Mouse (Mus musculus) limb, embryonic 15.5 days (tissue): Measurements from ENCODE around the gene AI854703. TPM values are rescaled to one million over a fixed set of nuclear protein-coding genes. Genes with fewer than 3 reads are reported as not detected.

Source experiments
- ATAC-seq: fragments of 200-750 bp; cut with Nextera tagmentation; 2 replicates; pipeline ENCODE4 v1.8.0; 2017; ENCODE audit warnings: low read depth, moderate TSS enrichment; ENCODE audit not compliant: insufficient number of reproducible peaks, low FRiP score, low TSS enrichment
- H3K27ac ChIP-seq: fragments of 300-500 bp; sonication (generic); 2 replicates; pipeline ENCODE4 v1.5.1; 2015; ENCODE audit warnings: moderate library complexity, mild to moderate bottlenecking, inconsistent platforms
- H3K27me3 ChIP-seq: fragments of 300-500 bp; sonication (generic); 2 replicates; pipeline ENCODE4 v1.6.1; 2015; ENCODE audit warnings: inconsistent platforms
- H3K36me3 ChIP-seq: fragments of 300-500 bp; sonication (generic); 2 replicates; pipeline ENCODE4 v1.6.1; 2015; ENCODE audit warnings: inconsistent platforms
- H3K4me1 ChIP-seq: fragments of 300-500 bp; sonication (generic); 2 replicates; pipeline ENCODE4 v1.6.1; 2015; ENCODE audit warnings: inconsistent platforms
- H3K4me2 ChIP-seq: fragments of 300-500 bp; sonication (generic); 2 replicates; pipeline ENCODE4 v1.6.1; 2015; ENCODE audit warnings: mild to moderate bottlenecking, inconsistent platforms
- H3K4me3 ChIP-seq: fragments of 300-500 bp; sonication (generic); 2 replicates; pipeline ENCODE4 v1.5.1; 2015; ENCODE audit warnings: mild to moderate bottlenecking, inconsistent platforms
- H3K9ac ChIP-seq: fragments of 300-500 bp; sonication (generic); 2 replicates; pipeline ENCODE4 v1.6.1; 2015; ENCODE audit warnings: inconsistent platforms
- H3K9me3 ChIP-seq: fragments of 300-500 bp; sonication (generic); 2 replicates; pipeline ENCODE4 v1.6.1; 2016; ENCODE audit warnings: inconsistent platforms
- WGBS: fragments of 180-500 bp; shearing (Covaris S2); methylation state at CpG from one replicate; pipeline ENCODE4 v1.1.7; 2015; 5-methylcytosine and 5-hydroxymethylcytosine counted together
- polyA plus RNA-seq: library from polyadenylated mRNA; unstranded; fragments of >200 nt; fragmentation: Nextera tagmentation; extraction: Ambion mirVana; gene quantifications from 2 replicates; pipeline ENCODE4 v1.2.1, GENCODE M21; 2015

The AI854703 gene
- polyA plus RNA-seq, 1 experiment from 2014 or later = 1.2 TPM

DNA sequence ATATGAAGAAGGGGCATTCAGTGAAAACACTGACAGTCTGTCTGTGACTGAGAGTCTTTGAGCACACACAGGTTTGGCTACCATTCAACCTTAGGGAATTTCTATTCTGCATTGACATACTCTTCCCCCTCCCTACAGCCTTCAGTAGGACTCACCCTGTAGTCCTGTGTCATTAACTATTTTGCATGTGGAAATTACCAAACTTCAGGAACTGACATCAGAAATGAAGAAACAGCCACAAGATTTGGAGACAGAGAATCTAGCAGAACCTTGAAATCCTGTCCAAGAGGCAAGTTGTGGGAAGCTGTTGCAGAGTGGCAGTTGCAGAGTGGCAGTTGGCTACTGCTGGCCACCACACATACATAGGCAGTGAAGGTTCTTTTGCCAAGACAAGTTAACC lies 41.5 kb downstream of the AI854703 start:
- no peak overlapping the region for H3K4me3 ChIP-seq
- no peaks in the 10 kb centered on the region for H3K36me3 ChIP-seq
- no peak for ATAC-seq
- H3K9me3 ChIP-seq = no peaks in the 10 kb centered on the region
- no peaks in the 10 kb centered on the region for H3K27me3 ChIP-seq
- no peak overlapping the region for H3K4me2 ChIP-seq
- H3K9ac ChIP-seq = no peak overlapping the region
- no peaks in the 10 kb centered on the region for H3K4me1 ChIP-seq
- no peak overlapping the region for H3K27ac ChIP-seq

DNA sequence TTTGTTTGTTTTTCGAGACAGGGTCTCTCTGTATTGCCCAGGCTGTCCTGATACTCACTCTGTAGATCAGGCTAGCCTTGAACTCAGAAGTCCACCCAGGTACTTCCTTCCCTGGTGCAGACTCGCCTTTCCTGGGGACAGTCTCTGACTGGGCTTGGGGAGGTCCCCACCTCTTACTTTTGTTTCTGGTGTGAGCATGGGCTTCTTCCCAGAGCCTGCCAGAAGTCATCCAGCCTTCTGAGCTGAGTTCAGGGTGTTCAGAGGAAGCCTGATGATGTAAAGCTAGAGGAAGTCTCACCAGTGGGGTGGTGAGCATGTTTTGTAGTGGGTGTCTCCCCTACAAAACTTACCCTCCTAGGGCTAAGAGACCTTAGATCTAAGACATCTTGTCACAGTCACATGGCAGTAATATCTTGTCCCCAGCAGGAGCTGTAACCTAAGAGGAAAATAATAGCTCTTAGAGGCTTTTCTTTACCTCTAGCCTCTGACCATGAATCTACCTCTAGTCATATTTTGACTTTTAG lies 42.9 kb downstream of the AI854703 start:
- Histone ChIP-seq H3K4me3 (no peak overlapping the region), H3K36me3 (no peaks in the 10 kb centered on the region), H3K27ac (no peak overlapping the region), H3K4me1 (no peaks in the 10 kb centered on the region), H3K9ac (no peak overlapping the region), H3K4me2 (no peak overlapping the region), H3K27me3 (no peaks in the 10 kb centered on the region), H3K9me3 (no peaks in the 10 kb centered on the region)
- ATAC-seq = no peak
- 68% methylated on average over 2 of the region's 2 CpGs for WGBS

DNA sequence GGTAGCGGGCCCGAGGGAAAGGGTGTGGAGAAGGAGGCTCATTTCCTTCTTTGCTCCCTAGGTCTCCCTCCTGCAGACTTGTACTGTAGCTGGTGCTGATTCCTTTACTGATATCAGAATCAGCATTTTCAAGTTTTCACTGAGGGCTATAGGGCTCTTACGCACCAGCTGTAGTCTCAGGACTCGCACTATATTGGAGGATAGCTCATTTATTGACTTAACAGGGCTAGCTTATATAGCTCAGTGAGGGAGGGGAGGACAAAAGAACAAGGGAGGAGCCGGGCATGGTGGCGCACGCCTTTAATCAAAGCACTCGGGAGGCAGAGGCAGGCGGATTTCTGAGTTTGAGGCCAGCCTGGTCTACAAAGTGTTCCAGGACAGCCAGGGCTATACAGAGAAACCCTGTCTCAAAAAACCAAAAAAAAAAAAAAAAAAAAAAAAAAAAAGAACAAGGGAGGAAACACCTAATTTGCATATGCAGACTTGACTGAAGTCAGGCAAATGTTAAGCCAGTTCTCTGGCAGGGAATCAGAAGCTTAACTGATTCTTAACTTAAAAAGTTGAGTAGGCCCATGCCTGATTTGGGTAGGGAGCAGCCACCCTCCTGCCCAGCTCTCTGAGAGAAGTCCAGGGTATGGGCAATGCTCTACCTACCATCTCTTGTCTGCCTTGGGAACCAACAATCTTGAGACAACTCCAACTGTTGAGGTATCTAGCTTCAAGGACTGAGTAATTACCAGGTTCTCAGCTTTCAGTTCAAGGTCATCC lies 47.9 kb downstream of the AI854703 start:
- Histone ChIP-seq H3K4me2 (no peak overlapping the region), H3K27ac (no peak overlapping the region), H3K36me3 (no peaks in the 10 kb centered on the region), H3K27me3 (no peaks in the 10 kb centered on the region), H3K9ac (no peak overlapping the region), H3K4me3 (no peak overlapping the region), H3K4me1 (no peaks in the 10 kb centered on the region), H3K9me3 (no peaks in the 10 kb centered on the region)
- WGBS = 91% methylated on average over 9 of the region's 9 CpGs
- ATAC-seq = no peak

DNA sequence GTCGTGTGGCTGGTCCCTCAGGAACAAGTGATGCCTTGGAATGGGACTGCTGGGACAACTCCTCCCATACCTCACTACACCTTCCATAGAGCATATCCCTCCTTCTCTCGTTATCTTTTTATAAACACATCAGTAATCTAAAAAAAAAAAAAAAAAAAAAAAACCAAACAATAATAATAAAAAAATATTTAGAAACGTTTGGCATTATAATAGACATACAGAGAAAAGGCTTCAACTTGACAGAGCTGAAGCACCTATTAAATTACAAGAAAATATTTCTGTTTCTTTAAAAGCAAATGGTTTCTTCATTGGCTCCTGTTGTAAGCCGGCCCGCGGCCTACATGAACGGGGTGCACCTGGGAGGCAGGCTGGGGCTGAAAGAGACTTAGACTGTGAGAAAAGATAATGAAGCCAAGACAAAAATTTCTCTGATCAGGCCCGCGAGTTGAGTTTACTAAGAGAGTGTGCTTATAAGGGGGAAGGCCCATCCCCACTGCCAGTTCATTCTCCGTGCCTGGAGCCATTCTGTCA lies 48.9 kb downstream of the AI854703 start:
- WGBS = 40% methylated on average over 10 of the region's 10 CpGs
- H3K27ac ChIP-seq = 0 out of 2 replicates have a peak overlapping the region, but pooled peaks have one; percentile 11
- H3K36me3 ChIP-seq = no peaks in the 10 kb centered on the region
- peak overlapping the region; percentile 32 for H3K4me2 ChIP-seq
- no peak for ATAC-seq
- H3K4me3 ChIP-seq = peak overlapping the region; percentile 25
- H3K9ac ChIP-seq = no peak overlapping the region
- H3K9me3 ChIP-seq = no peaks in the 10 kb centered on the region
- H3K4me1 ChIP-seq = no peaks in the 10 kb centered on the region
- H3K27me3 ChIP-seq = no peaks in the 10 kb centered on the region

DNA sequence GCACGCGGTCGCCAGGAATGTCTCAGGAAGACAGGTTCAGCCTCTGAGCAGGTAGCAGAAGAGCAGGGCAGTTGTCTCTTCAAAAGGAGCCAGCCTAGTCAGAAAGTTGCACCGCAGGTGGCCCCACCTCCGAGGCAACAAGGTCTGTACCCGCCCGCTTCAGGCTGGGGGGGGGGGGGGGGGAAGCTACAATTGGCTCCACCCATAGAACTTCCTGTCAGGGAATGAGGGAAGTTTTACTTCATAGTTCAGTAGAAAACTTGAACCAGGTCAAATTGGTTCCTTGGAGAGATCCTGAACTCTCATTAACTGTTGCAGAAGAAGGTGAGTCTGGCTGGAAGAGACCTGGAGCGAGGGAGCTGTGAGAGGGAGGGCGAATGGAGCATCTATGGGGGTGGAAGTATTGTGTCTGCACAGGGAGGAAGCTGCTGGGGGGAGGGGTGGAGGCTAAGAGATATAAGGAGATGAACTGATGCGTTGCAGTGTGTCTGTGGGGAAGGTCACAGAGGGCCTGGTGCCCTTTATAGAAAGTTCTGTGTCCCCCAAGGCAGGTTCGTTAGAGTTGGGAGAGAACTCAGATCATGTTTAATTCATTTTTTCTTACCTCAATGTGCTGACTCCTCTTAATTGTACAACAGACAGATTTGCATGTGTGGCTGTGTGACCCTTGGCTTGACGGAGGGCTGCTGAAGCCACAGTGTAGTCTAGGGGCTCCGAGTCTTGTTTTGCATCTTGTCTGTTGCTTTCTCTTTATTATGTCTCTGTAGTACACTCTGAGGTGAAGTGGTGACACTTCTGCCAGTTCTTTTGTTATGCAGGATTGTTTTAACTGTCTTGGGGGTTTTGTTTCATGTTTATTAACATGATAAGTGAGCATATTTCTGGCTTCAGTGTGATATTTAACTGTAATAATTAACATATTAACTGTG lies 49.6 kb downstream of the AI854703 start, which contains the start of gene Gimap9:
Gene Gimap9 (plus strand): TSS at position 199 of the 929 bp plus-strand sequence.
- Histone ChIP-seq H3K36me3 (no peaks in the 10 kb centered on the region), H3K4me3 (peak within 1 kb of the TSS; percentile 25), H3K9ac (no peak within 1 kb of the TSS), H3K4me2 (peak within 1 kb of the TSS; percentile 32), H3K9me3 (no peaks in the 10 kb centered on the region), H3K4me1 (no peaks in the 10 kb centered on the region), H3K27me3 (no peaks in the 10 kb centered on the region), H3K27ac (0 out of 2 replicates have a peak within 1 kb of the TSS, but pooled peaks have one; percentile 11)
- WGBS = 29% methylated on average over 13 of the region's 13 CpGs
- ATAC-seq = no peak

DNA sequence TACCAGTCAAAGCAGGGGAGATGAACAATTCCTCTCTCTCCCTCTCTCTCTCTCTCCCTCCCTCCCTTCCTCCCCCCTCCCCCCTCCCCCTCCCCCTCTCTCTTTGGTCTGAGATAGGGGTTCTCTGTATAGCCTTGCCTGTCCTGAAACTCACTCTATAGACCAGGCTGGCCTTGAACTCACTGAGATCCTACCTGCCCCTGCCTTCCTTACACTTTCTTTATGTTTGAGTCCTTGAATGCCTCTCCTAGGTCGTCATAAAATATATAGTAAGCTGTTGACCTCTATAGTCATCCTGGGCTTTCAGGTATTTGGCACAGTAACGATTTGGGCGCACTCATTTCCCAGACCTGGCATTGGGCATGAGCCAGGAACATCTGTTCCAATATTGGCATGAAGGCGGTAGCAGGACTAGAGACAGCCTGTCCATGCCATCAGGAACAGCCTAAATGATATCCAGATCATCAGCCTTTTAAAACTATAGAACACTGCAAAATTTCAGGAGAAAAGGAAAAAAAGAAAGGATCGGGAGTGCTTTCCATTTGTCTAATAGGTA lies 50.4 kb downstream of the AI854703 start:
- WGBS = 69% methylated on average over 5 of the region's 5 CpGs
- Histone ChIP-seq H3K36me3 (no peaks in the 10 kb centered on the region), H3K27me3 (no peaks in the 10 kb centered on the region), H3K4me1 (no peaks in the 10 kb centered on the region), H3K27ac (no peak overlapping the region), H3K9me3 (no peaks in the 10 kb centered on the region), H3K9ac (no peak overlapping the region), H3K4me3 (peak overlapping the region; percentile 25; the same call in 1 of the 2 replicates), H3K4me2 (no peak overlapping the region)
- no peak for ATAC-seq

DNA sequence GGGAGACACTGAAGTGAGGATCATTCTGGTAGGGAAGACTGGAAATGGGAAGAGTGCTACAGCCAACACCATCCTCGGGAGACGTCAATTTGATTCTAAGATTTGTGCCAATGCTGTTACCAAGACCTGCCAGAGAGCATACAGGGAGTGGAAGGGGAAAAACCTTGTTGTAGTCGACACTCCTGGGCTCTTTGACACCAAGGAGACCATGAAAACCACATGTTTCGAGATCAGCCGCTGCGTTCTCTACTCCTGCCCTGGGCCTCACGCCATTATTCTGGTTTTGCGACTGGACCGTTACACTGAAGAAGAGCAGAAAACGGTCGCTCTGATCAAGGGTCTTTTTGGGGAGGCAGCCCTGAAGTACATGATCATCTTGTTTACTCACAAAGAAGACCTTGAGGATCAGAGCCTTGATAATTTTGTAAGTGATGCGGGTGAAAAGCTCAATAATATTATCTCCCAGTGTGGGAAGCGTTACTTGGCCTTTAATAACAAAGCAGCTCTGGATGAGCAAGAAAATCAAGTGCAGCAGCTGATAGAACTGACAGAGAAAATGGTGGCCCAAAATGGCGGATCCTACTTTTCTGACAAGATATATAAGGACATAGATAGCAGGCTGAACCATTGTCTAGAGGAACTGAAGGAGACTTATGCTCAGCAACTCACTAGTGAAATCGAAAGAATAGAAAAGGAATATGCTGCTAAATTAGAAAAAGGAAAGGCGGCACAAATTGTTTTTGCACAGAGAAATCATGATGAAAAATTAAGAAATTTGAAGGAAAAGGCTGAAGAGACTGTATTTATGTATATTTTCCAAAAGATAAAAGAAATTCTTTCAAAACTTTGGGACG lies 51.2 kb downstream of the AI854703 start:
- no peak for ATAC-seq
- Histone ChIP-seq H3K27ac (no peak overlapping the region), H3K36me3 (no peaks in the 10 kb centered on the region), H3K9me3 (no peaks in the 10 kb centered on the region), H3K4me2 (no peak overlapping the region), H3K27me3 (no peaks in the 10 kb centered on the region), H3K9ac (no peak overlapping the region), H3K4me3 (no peak overlapping the region), H3K4me1 (no peaks in the 10 kb centered on the region)
- 90% methylated on average over 17 of the region's 17 CpGs for WGBS

DNA sequence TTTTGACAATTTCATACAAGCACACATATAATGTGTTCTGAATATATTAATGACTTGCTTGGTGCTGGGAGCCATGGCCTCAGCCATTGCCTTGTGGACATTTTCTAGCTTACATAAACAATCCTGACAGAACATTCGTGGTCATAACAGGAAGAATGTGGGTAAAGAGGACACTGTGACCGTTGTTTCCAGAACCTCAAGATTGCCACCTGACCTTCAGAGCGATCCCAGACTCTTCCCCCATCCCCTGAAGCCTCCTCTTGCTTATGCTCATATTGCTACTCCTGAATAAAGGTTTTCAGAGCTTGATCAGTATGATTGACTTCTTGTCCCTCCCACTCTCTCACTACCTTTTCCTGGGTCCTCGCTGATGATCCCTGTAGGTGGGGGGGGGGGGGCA lies 51.8 kb downstream of the AI854703 start:
- ATAC-seq = no peak
- no peaks in the 10 kb centered on the region for H3K27me3 ChIP-seq
- no peak overlapping the region for H3K4me3 ChIP-seq
- H3K4me1 ChIP-seq = no peaks in the 10 kb centered on the region
- H3K27ac ChIP-seq = no peak overlapping the region
- no peaks in the 10 kb centered on the region for H3K36me3 ChIP-seq
- H3K4me2 ChIP-seq = no peak overlapping the region
- H3K9ac ChIP-seq = no peak overlapping the region
- no peaks in the 10 kb centered on the region for H3K9me3 ChIP-seq
- 77% methylated on average over 4 of the region's 4 CpGs for WGBS

DNA sequence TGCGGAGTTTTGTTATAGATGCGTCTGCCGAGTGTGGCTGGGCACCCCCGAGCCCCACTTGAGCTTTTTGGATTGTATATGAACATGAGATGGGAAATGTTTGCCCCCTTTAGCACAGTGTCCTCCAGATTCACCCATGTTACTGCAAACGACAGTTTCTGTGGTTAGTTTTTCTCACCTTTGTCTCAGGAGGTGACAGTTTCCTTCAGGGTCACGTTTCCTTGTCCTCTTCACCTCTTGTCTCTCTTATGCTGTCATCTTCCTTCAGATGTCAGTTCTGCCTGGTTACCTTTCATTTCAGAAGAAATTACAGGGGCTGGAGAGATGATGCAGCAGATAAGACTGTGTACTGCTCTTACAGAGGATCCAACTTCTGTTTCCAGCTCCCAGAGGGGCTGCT lies 53.1 kb downstream of the AI854703 start:
- 77% methylated on average over 6 of the region's 6 CpGs for WGBS
- no peak for ATAC-seq
- H3K9me3 ChIP-seq = no peaks in the 10 kb centered on the region
- H3K27me3 ChIP-seq = no peaks in the 10 kb centered on the region
- H3K27ac ChIP-seq = no peak overlapping the region
- H3K4me3 ChIP-seq = no peak overlapping the region
- no peaks in the 10 kb centered on the region for H3K36me3 ChIP-seq
- H3K4me1 ChIP-seq = no peaks in the 10 kb centered on the region
- H3K9ac ChIP-seq = no peak overlapping the region
- no peak overlapping the region for H3K4me2 ChIP-seq

DNA sequence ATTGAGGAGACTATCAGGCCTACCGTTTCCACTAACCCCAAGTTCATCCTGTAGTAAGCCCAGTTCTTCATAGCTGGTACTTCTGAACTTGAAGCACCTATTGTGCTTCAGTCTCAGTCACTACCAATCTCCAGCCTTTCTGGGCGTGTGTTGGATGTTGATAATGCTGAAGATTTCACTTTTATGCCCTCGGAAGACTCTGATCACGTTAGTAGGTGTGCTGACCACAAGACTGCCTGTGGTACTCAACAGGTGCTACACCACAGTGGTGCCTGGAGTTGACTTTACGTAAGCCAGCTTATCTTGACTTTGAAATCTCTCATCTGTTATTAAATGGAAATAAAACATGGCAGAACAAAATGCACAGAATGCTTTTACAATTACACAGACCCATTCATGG lies 53.9 kb downstream of the AI854703 start:
- Histone ChIP-seq H3K4me3 (no peak overlapping the region), H3K27me3 (no peaks in the 10 kb centered on the region), H3K4me2 (no peak overlapping the region), H3K9ac (no peak overlapping the region), H3K27ac (no peak overlapping the region), H3K4me1 (no peaks in the 10 kb centered on the region), H3K9me3 (no peaks in the 10 kb centered on the region), H3K36me3 (no peaks in the 10 kb centered on the region)
- WGBS = 77% methylated on average over 5 of the region's 5 CpGs
- no peak for ATAC-seq
